Mouse (Mus musculus) thymus, postnatal 25 days (tissue): Measurements from ENCODE around the gene Vps4a.

Source experiments
- DNase-seq: peaks from one replicate; pipeline ENCODE4 v3.0.0; 2022

The Vps4a gene

GRCm38 (mm10) chr8:107049480-107049879 is 18.5 kb downstream of the Vps4a start:
- no peak for DNase-seq

- DNase-seq, result no peak
These were observed 21.0 kb downstream of the Vps4a start for GRCm38 (mm10) chr8:107052046-107052445.

- peak; percentile 93 for DNase-seq
These were observed 25.3 kb downstream of the Vps4a start, which contains the start of the genes Cog8 and Nip7 for GRCm38 (mm10) chr8:107056076-107056972. Gene Cog8, minus strand, starts transcription at chr8:107056689. Gene Nip7, plus strand, starts transcription at chr8:107056877.

GRCm38 (mm10) chr8:107056973-107057369 is 25.9 kb downstream of the Vps4a start:
- peak; percentile 6 for DNase-seq

- DNase-seq, result no peak
These were observed 31.6 kb downstream of the Vps4a start for GRCm38 (mm10) chr8:107062613-107063012.

- DNase-seq, result no peak
These were observed 34.8 kb downstream of the Vps4a start, which contains the start of gene Tmed6 for GRCm38 (mm10) chr8:107065511-107066496. Gene Tmed6, minus strand, starts transcription at chr8:107065644.

GRCm38 (mm10) chr8:107073706-107074105 is 42.7 kb downstream of the Vps4a start:
- no peak for DNase-seq

- DNase-seq, result no peak
These were observed 43.1 kb downstream of the Vps4a start for GRCm38 (mm10) chr8:107074128-107074527.

GRCm38 (mm10) chr8:107076239-107076888 is 45.3 kb downstream of the Vps4a start:
- DNase-seq, result no peak

GRCm38 (mm10) chr8:107085358-107085757 is 54.3 kb downstream of the Vps4a start:
- peak; percentile 33 for DNase-seq

- no peak for DNase-seq
These were observed 55.0 kb downstream of the Vps4a start for GRCm38 (mm10) chr8:107086018-107086417.

- DNase-seq, result no peak
These were observed 57.6 kb downstream of the Vps4a start for GRCm38 (mm10) chr8:107088526-107089063.

- no peak for DNase-seq
These were observed 59.5 kb downstream of the Vps4a start for GRCm38 (mm10) chr8:107090531-107090930.
